Mouse (Mus musculus): ENCODE measurements around the gene Ube2s. TPM values are rescaled to one million over a fixed set of nuclear protein-coding genes. Genes with fewer than 3 reads are reported as not detected.
"Not testable (repeated sequence)": the region's sequence is repeated elsewhere in the genome, so short reads cannot be mapped to it uniquely, and the experiment has no call there.

Ube2s gene
- total and polyA plus RNA-seq, 3 experiments = 171 to 538 (median 210) TPM

- TF ChIP-seq CTCF (IDR thresholded peaks at IDR 0.05; ENCODE audit: low read depth, low read length) (no peak), GATA1 (IDR thresholded peaks at IDR 0.05; ENCODE audit: borderline replicate concordance, low read length) (no peak), TAL1 (conservative IDR thresholded peaks at IDR 0.05; ENCODE audit: low read depth, low read length) (no peak), GATA2 (IDR thresholded peaks at IDR 0.05; ENCODE audit: borderline replicate concordance, low read depth, low read length) (no peak), POLR2AphosphoS5 (IDR thresholded peaks at IDR 0.05; ENCODE audit: insufficient replicate concordance, low read depth, low read length) (no peak)
- ATAC-seq (ENCODE audit: extremely low read depth, insufficient number of reproducible peaks, low FRiP score, poor library complexity, severe bottlenecking) (no peak), DNase-seq (ENCODE audit: low spot score) (no peak)
- H3K9me3 ChIP-seq (replicated peaks) = no peaks in the 10 kb centered on the region
- H3K4me1 ChIP-seq (ENCODE audit: insufficient read depth, low read depth, low read length) = no peaks in the 10 kb centered on the region
- peaks cover 21% of the 10 kb centered on the region for H3K27me3 ChIP-seq (ENCODE audit: insufficient read depth, low read length)
- H3K4me3 ChIP-seq (ENCODE audit: low read depth, low read length) = no peak overlapping the region
- H3K36me3 ChIP-seq (replicated peaks) = no peaks in the 10 kb centered on the region
Measured at GRCm38 (mm10) chr7:4825365-4825764, 13.0 kb upstream of the Ube2s start.

- H3K9me3 ChIP-seq (replicated peaks) = no peaks in the 10 kb centered on the region
- H3K27me3 ChIP-seq (ENCODE audit: insufficient read depth, low read length) = peaks cover 21% of the 10 kb centered on the region
- ATAC-seq (ENCODE audit: extremely low read depth, insufficient number of reproducible peaks, low FRiP score, poor library complexity, severe bottlenecking) = no peak
- DNase-seq (ENCODE audit: low spot score) = no peak
- no peak for TF ChIP-seq TAL1 (conservative IDR thresholded peaks at IDR 0.05; ENCODE audit: low read depth, low read length)
- TF ChIP-seq GATA2 (IDR thresholded peaks at IDR 0.05; ENCODE audit: borderline replicate concordance, low read depth, low read length) = no peak
- TF ChIP-seq POLR2AphosphoS5 (IDR thresholded peaks at IDR 0.05; ENCODE audit: insufficient replicate concordance, low read depth, low read length) = no peak
- no peak for TF ChIP-seq GATA1 (IDR thresholded peaks at IDR 0.05; ENCODE audit: borderline replicate concordance, low read length)
- no peak for TF ChIP-seq CTCF (IDR thresholded peaks at IDR 0.05; ENCODE audit: low read depth, low read length)
- no peak overlapping the region for H3K4me3 ChIP-seq (ENCODE audit: low read depth, low read length)
- H3K4me1 ChIP-seq (ENCODE audit: insufficient read depth, low read depth, low read length) = no peaks in the 10 kb centered on the region
- no peaks in the 10 kb centered on the region for H3K36me3 ChIP-seq (replicated peaks)
Measured at GRCm38 (mm10) chr7:4822162-4822907, 9.9 kb upstream of the Ube2s start.

- no peak for ATAC-seq (ENCODE audit: extremely low read depth, insufficient number of reproducible peaks, low FRiP score, poor library complexity, severe bottlenecking)
- TF ChIP-seq POLR2AphosphoS5 (IDR thresholded peaks at IDR 0.05; ENCODE audit: insufficient replicate concordance, low read depth, low read length) (no peak), GATA1 (IDR thresholded peaks at IDR 0.05; ENCODE audit: borderline replicate concordance, low read length) (no peak), CTCF (IDR thresholded peaks at IDR 0.05; ENCODE audit: low read depth, low read length) (no peak), GATA2 (IDR thresholded peaks at IDR 0.05; ENCODE audit: borderline replicate concordance, low read depth, low read length) (no peak), TAL1 (conservative IDR thresholded peaks at IDR 0.05; ENCODE audit: low read depth, low read length) (no peak)
- Histone ChIP-seq H3K27me3 (ENCODE audit: insufficient read depth, low read length) (peaks cover 21% of the 10 kb centered on the region), H3K9me3 (replicated peaks) (no peaks in the 10 kb centered on the region), H3K4me1 (ENCODE audit: insufficient read depth, low read depth, low read length) (no peaks in the 10 kb centered on the region), H3K36me3 (replicated peaks) (no peaks in the 10 kb centered on the region), H3K4me3 (ENCODE audit: low read depth, low read length) (no peak overlapping the region)
- DNase-seq (ENCODE audit: low spot score) = no peak
Measured at GRCm38 (mm10) chr7:4821690-4822089, 9.3 kb upstream of the Ube2s start.

- not testable (repeated sequence) for H3K9me3 ChIP-seq (replicated peaks); H3K4me1 ChIP-seq (ENCODE audit: insufficient read depth, low read depth, low read length); H3K4me3 ChIP-seq (ENCODE audit: low read depth, low read length); DNase-seq (ENCODE audit: low spot score); H3K36me3 ChIP-seq (replicated peaks); ATAC-seq (ENCODE audit: extremely low read depth, insufficient number of reproducible peaks, low FRiP score, poor library complexity, severe bottlenecking)
- H3K27me3 ChIP-seq (ENCODE audit: insufficient read depth, low read length) = peaks cover 21% of the 10 kb centered on the region
Measured at GRCm38 (mm10) chr7:4820925-4821324, 8.5 kb upstream of the Ube2s start.

- H3K4me1 ChIP-seq (ENCODE audit: insufficient read depth, low read depth, low read length) = peaks cover 8% of the 10 kb centered on the region
- DNase-seq (ENCODE audit: low spot score) = no peak
- no peaks in the 10 kb centered on the region for H3K9me3 ChIP-seq (replicated peaks)
- peaks cover under 1% of the 10 kb centered on the region; the same call in 1 of the 2 replicates for H3K27me3 ChIP-seq (ENCODE audit: insufficient read depth, low read length)
- TF ChIP-seq POLR2AphosphoS5 (IDR thresholded peaks at IDR 0.05; ENCODE audit: insufficient replicate concordance, low read depth, low read length) (no peak), TAL1 (conservative IDR thresholded peaks at IDR 0.05; ENCODE audit: low read depth, low read length) (no peak)
- no peak for ATAC-seq (ENCODE audit: extremely low read depth, insufficient number of reproducible peaks, low FRiP score, poor library complexity, severe bottlenecking)
- H3K36me3 ChIP-seq (replicated peaks) = peaks cover 17% of the 10 kb centered on the region
- no peak overlapping the region for H3K4me3 ChIP-seq (ENCODE audit: low read depth, low read length)
Measured at GRCm38 (mm10) chr7:4816559-4816958, 4.2 kb upstream of the Ube2s start.

- Histone ChIP-seq H3K9me3 (replicated peaks) (no peaks in the 10 kb centered on the region), H3K36me3 (replicated peaks) (peaks cover 47% of the 10 kb centered on the region)
Measured at GRCm38 (mm10) chr7:4813105-4813791, 858 bp upstream of the Ube2s start.

More at GRCm38 (mm10) chr7:4813105-4813791, 858 bp upstream of the Ube2s start:
- Histone ChIP-seq H3K27me3 (ENCODE audit: insufficient read depth, low read length) (no peaks in the 10 kb centered on the region), H3K4me3 (ENCODE audit: low read depth, low read length) (peak overlapping the region; percentile 82), H3K4me1 (ENCODE audit: insufficient read depth, low read depth, low read length) (peaks cover 34% of the 10 kb centered on the region)
- TF ChIP-seq GATA1 (IDR thresholded peaks at IDR 0.05; ENCODE audit: borderline replicate concordance, low read length) (no peak), CTCF (IDR thresholded peaks at IDR 0.05; ENCODE audit: low read depth, low read length) (no peak)
- DNase-seq (ENCODE audit: low spot score) = no peak
- no peak for ATAC-seq (ENCODE audit: extremely low read depth, insufficient number of reproducible peaks, low FRiP score, poor library complexity, severe bottlenecking)
